Mouse (Mus musculus): Measurements from ENCODE around the gene Zic5. TPM values are rescaled to one million over a fixed set of nuclear protein-coding genes. Genes with fewer than 3 reads are reported as not detected.
"Not testable (repeated sequence)": the region's sequence is repeated elsewhere in the genome, so short reads cannot be mapped to it uniquely, and the experiment has no call there.

The Zic5 gene
- polyA plus RNA-seq, 1 experiment: not detected

- TF ChIP-seq POLR2A (IDR thresholded peaks at IDR 0.05; ENCODE audit: low read depth, low read length): no peak
- no peak for TF ChIP-seq CTCF (conservative IDR thresholded peaks at IDR 0.05; ENCODE audit: insufficient read depth, insufficient read length, low read depth, low read length)
These were observed 2.3 kb downstream of the Zic5 start for GRCm38 (mm10) chr14:122463080-122463691.

GRCm38 (mm10) chr14:122462689-122463079, 2.8 kb downstream of the Zic5 start:
- TF ChIP-seq POLR2A (IDR thresholded peaks at IDR 0.05; ENCODE audit: low read depth, low read length) (no peak), CTCF (conservative IDR thresholded peaks at IDR 0.05; ENCODE audit: insufficient read depth, insufficient read length, low read depth, low read length) (no peak)
- peaks cover 22% of the 10 kb centered on the region for H3K27me3 ChIP-seq (replicated peaks; ENCODE audit: control insufficient read depth, insufficient read depth, low read length)

More at GRCm38 (mm10) chr14:122463080-122463691, 2.3 kb downstream of the Zic5 start:
- no peak for DNase-seq
- no peaks in the 10 kb centered on the region for H3K4me1 ChIP-seq (ENCODE audit: control insufficient read depth, insufficient read depth, low read length)
- peaks cover 25% of the 10 kb centered on the region for H3K27me3 ChIP-seq (replicated peaks; ENCODE audit: control insufficient read depth, insufficient read depth, low read length)
- no peak overlapping the region for H3K27ac ChIP-seq (ENCODE audit: insufficient read depth, low read depth, low read length)
- peak overlapping the region; percentile 4; the same call in 1 of the 2 replicates for H3K4me3 ChIP-seq (ENCODE audit: insufficient read depth, low read depth, low read length)
- 7% methylated on average over 40 of the region's 40 CpGs for WGBS
- no peaks in the 10 kb centered on the region for H3K36me3 ChIP-seq (ENCODE audit: control insufficient read depth, insufficient read depth, low read length)

GRCm38 (mm10) chr14:122461966-122462365, 3.5 kb downstream of the Zic5 start:
- 61% methylated on average over 9 of the region's 9 CpGs for WGBS
- H3K27me3 ChIP-seq (replicated peaks; ENCODE audit: control insufficient read depth, insufficient read depth, low read length): peaks cover 22% of the 10 kb centered on the region

More at GRCm38 (mm10) chr14:122462689-122463079, 2.8 kb downstream of the Zic5 start:
- DNase-seq: no peak
- H3K4me1 ChIP-seq (ENCODE audit: control insufficient read depth, insufficient read depth, low read length): no peaks in the 10 kb centered on the region
- no peaks in the 10 kb centered on the region for H3K36me3 ChIP-seq (ENCODE audit: control insufficient read depth, insufficient read depth, low read length)
- H3K27ac ChIP-seq (ENCODE audit: insufficient read depth, low read depth, low read length): no peak overlapping the region
- no peak overlapping the region for H3K4me3 ChIP-seq (ENCODE audit: insufficient read depth, low read depth, low read length)
- WGBS: 44% methylated on average over 17 of the region's 17 CpGs

GRCm38 (mm10) chr14:122461500-122461899, 4.0 kb downstream of the Zic5 start:
- WGBS: 86% methylated on average over 3 of the region's 3 CpGs
- no peak for DNase-seq
- H3K27ac ChIP-seq (ENCODE audit: insufficient read depth, low read depth, low read length): no peak overlapping the region
- no peak overlapping the region for H3K4me3 ChIP-seq (ENCODE audit: insufficient read depth, low read depth, low read length)
- TF ChIP-seq POLR2A (IDR thresholded peaks at IDR 0.05; ENCODE audit: low read depth, low read length): no peak
- no peak for TF ChIP-seq CTCF (conservative IDR thresholded peaks at IDR 0.05; ENCODE audit: insufficient read depth, insufficient read length, low read depth, low read length)
- peaks cover 22% of the 10 kb centered on the region for H3K27me3 ChIP-seq (replicated peaks; ENCODE audit: control insufficient read depth, insufficient read depth, low read length)
- no peaks in the 10 kb centered on the region for H3K36me3 ChIP-seq (ENCODE audit: control insufficient read depth, insufficient read depth, low read length)
- no peaks in the 10 kb centered on the region for H3K4me1 ChIP-seq (ENCODE audit: control insufficient read depth, insufficient read depth, low read length)

More at GRCm38 (mm10) chr14:122461966-122462365, 3.5 kb downstream of the Zic5 start:
- Histone ChIP-seq H3K4me1 (ENCODE audit: control insufficient read depth, insufficient read depth, low read length) (no peaks in the 10 kb centered on the region), H3K27ac (ENCODE audit: insufficient read depth, low read depth, low read length) (no peak overlapping the region), H3K4me3 (ENCODE audit: insufficient read depth, low read depth, low read length) (no peak overlapping the region), H3K36me3 (ENCODE audit: control insufficient read depth, insufficient read depth, low read length) (no peaks in the 10 kb centered on the region)
- TF ChIP-seq POLR2A (IDR thresholded peaks at IDR 0.05; ENCODE audit: low read depth, low read length): no peak
- no peak for TF ChIP-seq CTCF (conservative IDR thresholded peaks at IDR 0.05; ENCODE audit: insufficient read depth, insufficient read length, low read depth, low read length)
- DNase-seq: peak; percentile 29

- no peaks in the 10 kb centered on the region for H3K4me1 ChIP-seq (ENCODE audit: control insufficient read depth, insufficient read depth, low read length)
- H3K36me3 ChIP-seq (ENCODE audit: control insufficient read depth, insufficient read depth, low read length): no peaks in the 10 kb centered on the region
- TF ChIP-seq POLR2A (IDR thresholded peaks at IDR 0.05; ENCODE audit: low read depth, low read length) (no peak), CTCF (conservative IDR thresholded peaks at IDR 0.05; ENCODE audit: insufficient read depth, insufficient read length, low read depth, low read length) (no peak)
- DNase-seq: no peak
- peaks cover 18% of the 10 kb centered on the region for H3K27me3 ChIP-seq (replicated peaks; ENCODE audit: control insufficient read depth, insufficient read depth, low read length)
- no peak overlapping the region for H3K4me3 ChIP-seq (ENCODE audit: insufficient read depth, low read depth, low read length)
- no peak overlapping the region for H3K27ac ChIP-seq (ENCODE audit: insufficient read depth, low read depth, low read length)
- WGBS: 70% methylated on average over 5 of the region's 5 CpGs
These were observed 5.3 kb downstream of the Zic5 start for GRCm38 (mm10) chr14:122460226-122460625.

- H3K27ac ChIP-seq (ENCODE audit: insufficient read depth, low read depth, low read length): no peak overlapping the region
- H3K27me3 ChIP-seq (replicated peaks; ENCODE audit: control insufficient read depth, insufficient read depth, low read length): peaks cover 13% of the 10 kb centered on the region
- 100% methylated on average over 1 of the region's 1 CpGs for whole genome bisulfite sequencing
These were observed 5.7 kb downstream of the Zic5 start for GRCm38 (mm10) chr14:122459776-122460175.

GRCm38 (mm10) chr14:122459332-122459731, 6.1 kb downstream of the Zic5 start:
- not testable (repeated sequence) for H3K4me1 ChIP-seq (ENCODE audit: control insufficient read depth, insufficient read depth, low read length); H3K27me3 ChIP-seq (replicated peaks; ENCODE audit: control insufficient read depth, insufficient read depth, low read length); H3K36me3 ChIP-seq (ENCODE audit: control insufficient read depth, insufficient read depth, low read length); H3K4me3 ChIP-seq (ENCODE audit: insufficient read depth, low read depth, low read length); H3K27ac ChIP-seq (ENCODE audit: insufficient read depth, low read depth, low read length); DNase-seq
- WGBS: 87% methylated on average over 9 of the region's 12 CpGs

More at GRCm38 (mm10) chr14:122459776-122460175, 5.7 kb downstream of the Zic5 start:
- H3K4me3 ChIP-seq (ENCODE audit: insufficient read depth, low read depth, low read length): no peak overlapping the region
- no peaks in the 10 kb centered on the region for H3K36me3 ChIP-seq (ENCODE audit: control insufficient read depth, insufficient read depth, low read length)
- TF ChIP-seq CTCF (conservative IDR thresholded peaks at IDR 0.05; ENCODE audit: insufficient read depth, insufficient read length, low read depth, low read length) (no peak), POLR2A (IDR thresholded peaks at IDR 0.05; ENCODE audit: low read depth, low read length) (no peak)
- no peaks in the 10 kb centered on the region for H3K4me1 ChIP-seq (ENCODE audit: control insufficient read depth, insufficient read depth, low read length)
- no peak for DNase-seq

Data from kidney, adult 2 months (tissue).